Mouse (Mus musculus) small intestine, adult 2 months (tissue): ENCODE measurements at regions not wholly inside any gene's neighbourhood (a gene's known extent, or its start where the extent isn't known, plus 50 kb on each side); places are given as distances from the start of the nearest gene placed in this dataset.

Experiments
- CTCF ChIP-seq: fragments of 200-500 bp; IDR thresholded peaks from 2 replicates; pipeline ENCODE4 v1.5.1; 2012; ENCODE audit warnings: low read depth, mild to moderate bottlenecking, control low read depth, inconsistent platforms, low read length, moderate library complexity, mixed read lengths; ENCODE audit not compliant: insufficient replicate concordance, insufficient read length; ENCODE audit errors: extremely low read depth
- POLR2A ChIP-seq: fragments of 200-500 bp; IDR thresholded peaks from 2 replicates; pipeline ENCODE4 v1.6.1; 2012; ENCODE audit warnings: low read depth, mild to moderate bottlenecking, control low read depth, inconsistent platforms, low read length, moderate library complexity

DNA sequence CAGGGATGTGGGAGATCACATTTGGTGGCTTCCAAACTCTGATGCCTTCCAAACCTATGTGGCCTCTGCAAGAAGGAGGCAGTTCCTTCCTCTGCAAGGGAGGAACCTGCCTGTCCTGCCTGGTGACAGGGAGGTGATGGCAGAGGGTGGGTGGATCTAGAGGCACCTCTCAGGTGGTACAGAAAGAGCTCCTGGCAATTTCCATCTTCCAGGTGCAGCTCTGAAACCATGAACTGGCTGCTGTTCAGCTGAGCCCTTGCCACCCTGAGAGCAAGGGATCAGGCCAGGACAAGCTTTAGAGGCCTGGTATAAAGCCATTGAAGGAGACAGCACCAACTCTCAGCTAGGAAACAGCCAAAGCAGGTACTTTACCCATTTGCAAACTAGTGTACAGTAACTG, 327.7 kb upstream of the 4930412O13Rik start:
- TF ChIP-seq POLR2A (no peak), CTCF (no peak)
